Mouse (Mus musculus) midbrain, embryonic 13.5 days (tissue): ENCODE data around the gene Cldn24. TPM values are rescaled to one million over a fixed set of nuclear protein-coding genes. Genes with fewer than 3 reads are reported as not detected.

Experiments used
- ATAC-seq: fragments of 200-750 bp; cut with Nextera tagmentation; 2 replicates; pipeline ENCODE4 v1.8.0; 2017; ENCODE audit warnings: mild to moderate bottlenecking, moderate TSS enrichment, moderate library complexity
- H3K27ac ChIP-seq: fragments of 300-500 bp; sonication (generic); 2 replicates; pipeline ENCODE4 v1.5.1; 2015; ENCODE audit warnings: inconsistent platforms, mild to moderate bottlenecking, moderate library complexity
- H3K27me3 ChIP-seq: fragments of 300-500 bp; sonication (generic); 2 replicates; pipeline ENCODE4 v1.6.1; 2015; ENCODE audit warnings: mild to moderate bottlenecking, inconsistent platforms
- H3K36me3 ChIP-seq: fragments of 300-500 bp; sonication (generic); 2 replicates; pipeline ENCODE4 v1.6.1; 2015; ENCODE audit warnings: mild to moderate bottlenecking, inconsistent platforms
- H3K4me1 ChIP-seq: fragments of 300-500 bp; sonication (generic); replicated peaks from 2 replicates; pipeline ENCODE4 v1.6.1; 2015; ENCODE audit warnings: inconsistent platforms
- H3K4me2 ChIP-seq: fragments of 300-500 bp; sonication (generic); replicated peaks from 2 replicates; pipeline ENCODE4 v1.6.1; 2015; ENCODE audit warnings: moderate library complexity, mild to moderate bottlenecking, inconsistent platforms
- H3K4me3 ChIP-seq: fragments of 300-500 bp; sonication (generic); replicated peaks from 2 replicates; pipeline ENCODE4 v1.5.1; 2015; ENCODE audit warnings: mild to moderate bottlenecking, inconsistent platforms
- H3K9ac ChIP-seq: fragments of 300-500 bp; sonication (generic); replicated peaks from 2 replicates; pipeline ENCODE4 v1.6.1; 2015; ENCODE audit warnings: mild to moderate bottlenecking, inconsistent platforms
- H3K9me3 ChIP-seq: fragments of 300-500 bp; sonication (generic); 2 replicates; pipeline ENCODE4 v1.6.1; 2016; ENCODE audit warnings: mild to moderate bottlenecking, inconsistent platforms
- WGBS: fragments of 180-500 bp; shearing (Covaris S2); methylation state at CpG from one replicate; pipeline ENCODE4 v1.1.7; 2015; 5-methylcytosine and 5-hydroxymethylcytosine counted together
- polyA plus RNA-seq: library from polyadenylated mRNA; unstranded; fragments of >200 nt; fragmentation: Nextera tagmentation; extraction: Ambion mirVana; gene quantifications from 2 replicates; pipeline ENCODE4 v1.2.1, GENCODE M21; 2015

Cldn24 gene
- not detected in 2 replicates for polyA plus RNA-seq

DNA sequence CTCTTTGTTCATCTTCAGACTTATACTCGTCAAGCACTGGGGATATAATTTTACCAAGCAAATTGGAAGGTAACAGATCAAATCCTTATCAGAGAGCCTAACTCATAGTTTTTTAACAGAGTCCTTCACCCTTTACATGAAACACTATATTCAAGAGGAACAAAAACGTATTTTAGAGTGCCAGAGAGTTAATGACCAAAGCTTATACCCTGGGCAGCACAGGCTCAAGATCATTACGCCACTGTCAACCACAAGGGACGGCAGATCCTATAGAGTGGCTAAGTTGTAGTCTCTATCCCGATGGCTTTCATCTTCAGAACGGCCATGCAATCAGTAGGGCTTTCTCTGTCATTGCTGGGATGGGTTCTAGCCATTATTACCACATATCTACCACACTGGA, at the start of gene Cldn24:
TSS of gene Cldn24 (plus strand) at position 301 of the 400 bp plus-strand sequence.
- Histone ChIP-seq H3K4me1 (0 out of 2 replicates have a peak, but pooled peaks cover 9% of the 10 kb centered on the region), H3K4me3 (no peak within 1 kb of the TSS), H3K4me2 (no peak within 1 kb of the TSS), H3K27ac (no peak within 1 kb of the TSS), H3K27me3 (no peaks in the 10 kb centered on the region), H3K36me3 (no peaks in the 10 kb centered on the region), H3K9ac (no peak within 1 kb of the TSS), H3K9me3 (no peaks in the 10 kb centered on the region)
- 90% methylated on average over 6 of the region's 6 CpGs for WGBS
- no peak for ATAC-seq

DNA sequence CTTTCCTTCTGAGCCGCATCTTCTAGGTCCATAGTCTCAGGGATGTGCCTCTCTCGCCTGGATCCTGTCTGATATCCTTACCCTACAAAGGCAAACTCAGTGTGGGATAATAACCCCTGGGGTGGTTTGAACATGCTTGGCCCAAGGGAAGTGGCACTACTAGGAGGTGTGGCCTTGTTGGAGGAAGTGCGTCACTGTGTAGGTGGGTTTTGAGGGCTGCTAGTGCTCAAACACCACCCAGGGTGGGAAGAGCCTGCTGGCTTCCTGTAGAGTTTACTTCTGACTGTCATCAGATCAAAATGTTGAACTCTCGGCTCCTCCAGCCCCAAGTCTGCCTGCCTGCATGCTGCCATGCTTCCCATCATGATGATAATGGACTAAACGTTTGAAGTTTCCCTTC, 49.0 kb upstream of the Cldn24 start:
- Histone ChIP-seq H3K27me3 (no peaks in the 10 kb centered on the region), H3K4me3 (no peak overlapping the region), H3K27ac (no peak overlapping the region), H3K4me1 (0 out of 2 replicates have a peak, but pooled peaks cover 9% of the 10 kb centered on the region), H3K4me2 (no peak overlapping the region), H3K9me3 (no peaks in the 10 kb centered on the region), H3K9ac (no peak overlapping the region), H3K36me3 (no peaks in the 10 kb centered on the region)
- no peak for ATAC-seq
- 79% methylated on average over 5 of the region's 5 CpGs for WGBS

DNA sequence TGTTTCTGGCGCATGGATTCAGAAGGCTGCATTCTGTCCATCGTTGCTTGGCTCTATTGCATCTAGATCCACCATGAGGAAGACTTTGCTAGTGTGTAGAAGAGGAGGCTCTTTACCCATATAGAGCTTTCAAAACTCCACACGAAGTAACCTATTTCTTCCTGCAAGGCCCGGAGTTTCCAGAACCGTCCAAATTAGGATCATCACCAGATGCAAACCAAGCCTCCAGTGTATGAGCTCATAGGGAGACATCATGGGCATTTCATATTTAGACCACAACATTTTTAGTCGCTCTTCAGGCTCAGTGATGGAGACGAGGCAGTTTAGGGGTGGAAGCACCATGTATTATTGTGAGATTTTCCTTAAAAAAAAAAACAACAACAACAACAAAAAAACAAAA, 44.5 kb upstream of the Cldn24 start:
- no peak for ATAC-seq
- no peak overlapping the region for H3K27ac ChIP-seq
- H3K4me2 ChIP-seq = no peak overlapping the region
- no peaks in the 10 kb centered on the region for H3K36me3 ChIP-seq
- no peaks in the 10 kb centered on the region for H3K27me3 ChIP-seq
- H3K9me3 ChIP-seq = no peaks in the 10 kb centered on the region
- 91% methylated on average over 7 of the region's 7 CpGs for WGBS
- no peaks in the 10 kb centered on the region for H3K4me1 ChIP-seq
- H3K9ac ChIP-seq = no peak overlapping the region
- H3K4me3 ChIP-seq = no peak overlapping the region

DNA sequence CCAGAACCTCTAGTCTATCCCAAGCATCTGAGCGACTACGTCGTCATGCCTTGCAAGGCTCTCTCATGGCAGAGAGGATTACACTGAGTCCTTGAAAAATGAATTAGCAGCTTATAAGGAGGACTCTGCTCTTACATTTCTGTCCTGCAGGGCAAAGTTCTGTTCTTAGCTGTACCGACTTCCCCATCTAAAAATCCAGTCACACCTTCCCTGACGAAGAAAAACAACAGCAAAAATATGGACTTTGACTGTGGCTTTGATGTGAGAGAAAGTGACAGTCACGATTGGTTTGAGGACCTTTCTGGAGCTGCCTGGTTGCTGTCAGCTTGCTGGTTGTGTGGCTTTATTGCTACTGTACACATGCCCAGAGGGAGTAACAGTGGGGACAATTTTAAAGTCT, 42.4 kb upstream of the Cldn24 start:
- H3K9ac ChIP-seq = no peak overlapping the region
- no peaks in the 10 kb centered on the region for H3K4me1 ChIP-seq
- no peaks in the 10 kb centered on the region for H3K27me3 ChIP-seq
- H3K36me3 ChIP-seq = no peaks in the 10 kb centered on the region
- 81% methylated on average over 6 of the region's 6 CpGs for WGBS
- no peak overlapping the region for H3K27ac ChIP-seq
- no peak for ATAC-seq
- no peak overlapping the region for H3K4me3 ChIP-seq
- no peaks in the 10 kb centered on the region for H3K9me3 ChIP-seq
- no peak overlapping the region for H3K4me2 ChIP-seq

DNA sequence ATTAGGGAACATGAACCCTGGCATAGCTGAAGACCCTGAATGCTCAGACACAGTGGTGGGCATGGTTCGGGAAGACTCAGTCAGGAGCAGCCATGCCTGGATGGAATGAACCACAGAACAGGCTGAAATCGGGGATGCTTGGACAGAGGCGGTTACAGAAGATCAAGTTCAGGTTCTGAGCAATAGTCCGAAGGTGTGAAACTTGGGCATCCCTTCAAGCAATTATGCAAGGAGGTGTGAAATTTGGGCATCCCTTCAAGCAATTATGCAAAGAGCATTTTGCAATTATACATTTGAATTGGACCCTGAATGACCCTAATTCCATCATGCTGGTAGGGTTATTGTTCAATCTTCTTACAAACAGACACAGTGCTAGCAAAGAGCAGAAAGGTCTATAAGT, 40.1 kb upstream of the Cldn24 start:
- H3K9me3 ChIP-seq = no peaks in the 10 kb centered on the region
- no peaks in the 10 kb centered on the region for H3K36me3 ChIP-seq
- ATAC-seq = no peak
- no peak overlapping the region for H3K4me2 ChIP-seq
- no peak overlapping the region for H3K4me3 ChIP-seq
- H3K4me1 ChIP-seq = no peaks in the 10 kb centered on the region
- H3K27ac ChIP-seq = no peak overlapping the region
- H3K27me3 ChIP-seq = no peaks in the 10 kb centered on the region
- H3K9ac ChIP-seq = no peak overlapping the region
- WGBS = 93% methylated on average over 4 of the region's 4 CpGs

DNA sequence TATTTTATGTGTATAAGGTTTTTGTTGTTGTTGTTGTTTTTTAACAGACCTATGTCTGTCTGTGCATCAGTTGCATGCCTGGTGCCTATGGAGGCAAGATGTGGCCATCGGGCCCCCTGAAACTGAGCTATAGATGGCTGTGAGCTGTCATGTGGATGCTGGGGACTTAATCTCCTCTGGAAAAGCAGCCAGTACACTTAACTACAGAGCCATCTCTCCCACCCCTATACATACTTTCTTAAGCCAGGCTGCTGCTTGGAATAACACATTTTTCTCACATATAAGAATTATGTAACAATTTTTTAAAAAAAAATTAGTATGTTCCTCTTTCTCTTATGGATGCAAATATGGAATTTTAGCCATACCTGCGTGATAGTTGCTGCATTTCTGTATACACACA, 38.4 kb upstream of the Cldn24 start:
- no peak for ATAC-seq
- H3K27ac ChIP-seq = no peak overlapping the region
- H3K27me3 ChIP-seq = no peaks in the 10 kb centered on the region
- peaks cover 8% of the 10 kb centered on the region for H3K4me1 ChIP-seq
- WGBS = 94% methylated on average over 2 of the region's 2 CpGs
- H3K9me3 ChIP-seq = no peaks in the 10 kb centered on the region
- H3K4me2 ChIP-seq = no peak overlapping the region
- no peak overlapping the region for H3K9ac ChIP-seq
- no peak overlapping the region for H3K4me3 ChIP-seq
- no peaks in the 10 kb centered on the region for H3K36me3 ChIP-seq

DNA sequence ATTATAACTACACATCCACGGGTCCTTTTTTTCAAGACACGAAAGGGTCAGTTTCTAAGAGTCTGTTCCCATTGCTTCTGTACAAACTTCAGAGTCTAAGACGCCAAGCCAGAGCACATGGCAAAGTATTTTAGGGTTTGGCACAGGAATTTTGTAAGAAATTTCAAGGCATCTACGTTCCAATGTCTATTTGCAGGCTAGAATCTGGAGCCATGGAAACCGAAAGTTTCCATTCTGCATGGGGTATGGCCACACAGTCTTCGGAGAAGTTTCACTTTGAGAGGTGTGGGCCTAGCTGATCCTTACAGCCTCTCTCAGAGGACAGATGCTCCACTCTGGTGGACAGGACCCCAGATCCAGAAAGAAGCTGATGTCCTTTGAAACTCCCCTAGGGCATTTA, 38.0 kb upstream of the Cldn24 start:
- Histone ChIP-seq H3K9ac (no peak overlapping the region), H3K4me1 (peaks cover 8% of the 10 kb centered on the region), H3K27ac (no peak overlapping the region), H3K27me3 (no peaks in the 10 kb centered on the region), H3K9me3 (no peaks in the 10 kb centered on the region), H3K4me2 (no peak overlapping the region), H3K4me3 (no peak overlapping the region), H3K36me3 (no peaks in the 10 kb centered on the region)
- ATAC-seq = no peak
- 94% methylated on average over 6 of the region's 6 CpGs for WGBS

DNA sequence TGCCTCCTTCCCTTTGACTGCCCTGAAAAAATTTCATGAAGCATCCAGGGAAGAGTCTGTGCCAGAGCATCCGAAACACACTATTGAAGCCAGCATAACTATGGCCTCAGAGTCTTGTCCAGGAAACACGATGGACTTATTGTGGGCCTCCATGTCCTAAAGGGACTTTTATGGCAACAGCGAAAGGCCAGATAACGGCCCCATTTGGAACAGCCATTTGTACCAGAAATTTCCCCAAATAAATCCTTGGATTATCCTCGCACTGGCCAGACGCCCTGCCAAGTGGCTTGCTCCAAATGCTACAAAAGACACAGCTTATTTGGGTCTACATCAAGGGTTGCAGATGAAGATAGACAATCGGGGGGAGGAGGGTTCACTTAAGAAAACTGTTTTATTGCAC, 37.5 kb upstream of the Cldn24 start:
- H3K27ac ChIP-seq = no peak overlapping the region
- no peak overlapping the region for H3K9ac ChIP-seq
- peaks cover 8% of the 10 kb centered on the region for H3K4me1 ChIP-seq
- H3K9me3 ChIP-seq = no peaks in the 10 kb centered on the region
- no peaks in the 10 kb centered on the region for H3K27me3 ChIP-seq
- no peak overlapping the region for H3K4me2 ChIP-seq
- no peak for ATAC-seq
- 83% methylated on average over 7 of the region's 7 CpGs for WGBS
- no peak overlapping the region for H3K4me3 ChIP-seq
- H3K36me3 ChIP-seq = no peaks in the 10 kb centered on the region

DNA sequence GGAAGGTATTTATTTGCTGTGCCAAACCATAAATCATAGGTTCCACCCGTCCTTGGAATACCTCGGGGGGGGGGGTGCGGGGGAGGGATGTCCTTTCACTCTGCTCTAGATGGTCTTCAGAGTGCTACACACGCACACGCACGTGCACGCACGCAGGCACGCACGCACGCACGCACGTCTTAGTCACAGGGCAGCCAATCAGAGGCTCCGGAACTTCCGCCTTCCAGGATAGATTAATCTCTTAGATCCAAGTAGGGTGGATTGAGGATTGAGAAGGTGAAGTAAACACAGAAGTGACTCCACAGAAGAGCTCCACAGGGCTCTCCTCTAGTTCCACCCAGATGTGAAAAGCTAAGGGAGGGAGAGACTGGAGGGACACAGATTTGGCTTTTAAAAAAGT, 35.6 kb upstream of the Cldn24 start:
- H3K27me3 ChIP-seq = no peaks in the 10 kb centered on the region
- no peak overlapping the region for H3K27ac ChIP-seq
- no peaks in the 10 kb centered on the region for H3K9me3 ChIP-seq
- no peak overlapping the region for H3K4me2 ChIP-seq
- H3K36me3 ChIP-seq = no peaks in the 10 kb centered on the region
- ATAC-seq = no peak
- H3K9ac ChIP-seq = no peak overlapping the region
- WGBS = 96% methylated on average over 15 of the region's 15 CpGs
- H3K4me1 ChIP-seq = peaks cover 8% of the 10 kb centered on the region
- no peak overlapping the region for H3K4me3 ChIP-seq

DNA sequence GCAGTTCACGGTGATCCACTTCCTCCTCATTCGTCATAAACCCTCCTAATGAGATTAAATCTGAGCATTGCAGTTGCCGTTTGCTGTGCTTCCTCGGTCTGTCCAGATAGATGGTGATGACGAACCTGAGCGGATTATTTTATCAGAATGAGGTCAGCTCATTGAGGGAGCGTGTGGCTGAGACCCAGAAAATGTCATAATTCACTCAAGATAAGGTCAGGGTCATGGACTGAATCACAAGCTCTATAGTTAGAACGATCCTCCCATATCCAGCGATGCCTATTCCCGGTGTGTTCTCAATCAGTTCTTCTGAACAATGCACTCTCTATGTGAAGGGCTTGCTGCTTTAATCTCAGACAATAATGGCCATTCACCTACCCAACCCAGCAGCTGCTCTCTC, 34.2 kb upstream of the Cldn24 start:
- H3K27ac ChIP-seq = no peak overlapping the region
- H3K4me3 ChIP-seq = no peak overlapping the region
- no peaks in the 10 kb centered on the region for H3K27me3 ChIP-seq
- H3K9ac ChIP-seq = 0 out of 2 replicates have a peak overlapping the region, but pooled peaks have one; percentile 1
- no peaks in the 10 kb centered on the region for H3K36me3 ChIP-seq
- peaks cover 8% of the 10 kb centered on the region for H3K4me1 ChIP-seq
- 38% methylated on average over 10 of the region's 10 CpGs for WGBS
- peak; percentile 66; the same call in 1 of the 2 replicates for ATAC-seq
- peak overlapping the region; percentile 28 for H3K4me2 ChIP-seq
- no peaks in the 10 kb centered on the region for H3K9me3 ChIP-seq

DNA sequence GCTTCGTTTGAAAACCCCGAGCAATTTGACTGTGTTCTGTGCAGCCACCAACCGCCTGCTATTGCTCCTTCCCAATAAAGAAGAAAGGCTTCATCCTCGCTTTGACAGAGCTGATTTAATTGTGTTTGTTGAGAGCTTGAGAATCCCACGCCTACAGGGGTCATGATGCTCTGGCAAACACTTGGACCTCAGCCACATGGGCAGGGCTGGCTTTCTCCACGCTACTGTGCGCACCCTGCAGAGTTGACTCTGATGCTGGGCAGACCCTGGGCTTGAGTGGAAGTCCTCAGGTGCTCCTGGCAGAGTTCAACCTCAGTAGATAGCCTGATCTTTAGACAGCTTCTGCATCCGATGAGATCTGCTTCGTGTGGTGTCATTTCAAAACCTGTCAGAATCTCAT, 30.0 kb upstream of the Cldn24 start:
- H3K4me3 ChIP-seq = no peak overlapping the region
- no peak overlapping the region for H3K9ac ChIP-seq
- no peak overlapping the region for H3K4me2 ChIP-seq
- WGBS = 73% methylated on average over 9 of the region's 9 CpGs
- H3K27ac ChIP-seq = no peak overlapping the region
- H3K36me3 ChIP-seq = no peaks in the 10 kb centered on the region
- peaks cover 7% of the 10 kb centered on the region for H3K9me3 ChIP-seq
- H3K27me3 ChIP-seq = no peaks in the 10 kb centered on the region
- ATAC-seq = no peak
- H3K4me1 ChIP-seq = peaks cover 8% of the 10 kb centered on the region

DNA sequence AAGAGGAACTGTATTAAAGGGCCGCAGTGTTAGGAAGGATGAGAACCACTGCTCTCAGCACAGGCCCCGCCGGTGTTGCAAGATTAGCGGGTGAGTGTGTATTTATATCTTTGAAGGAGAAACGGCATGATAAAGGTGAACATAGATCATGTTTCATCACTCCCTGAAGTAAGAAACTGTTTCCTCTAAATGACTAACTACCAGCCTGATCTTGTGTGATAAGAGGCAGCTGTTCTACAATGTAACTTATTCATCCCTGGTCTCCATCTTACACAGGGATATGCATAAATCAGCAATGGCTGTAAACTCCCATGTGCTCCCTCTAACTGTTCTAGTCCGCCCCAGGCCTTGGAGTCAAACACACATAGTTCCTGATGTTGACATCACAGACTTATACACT, 22.5 kb upstream of the Cldn24 start:
- 94% methylated on average over 6 of the region's 6 CpGs for WGBS

DNA sequence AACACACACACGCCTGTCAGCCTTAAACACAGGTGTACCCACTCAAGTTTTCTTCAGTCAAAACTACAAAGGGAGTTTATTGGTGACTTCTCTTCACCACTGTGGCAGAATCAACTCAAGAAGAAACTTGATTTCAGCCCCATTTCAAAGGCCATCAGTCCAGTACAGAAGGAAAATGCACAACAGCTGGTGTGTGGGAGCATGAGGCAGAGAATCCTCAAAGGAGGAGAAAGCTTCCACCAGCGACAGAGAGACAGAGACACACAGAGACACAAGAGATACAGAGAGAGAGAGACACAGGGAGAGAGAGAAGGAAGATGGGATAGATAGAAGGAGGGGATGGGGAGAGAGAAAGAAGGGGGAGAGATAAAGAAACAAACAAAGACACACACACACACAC, 19.6 kb upstream of the Cldn24 start:
- ATAC-seq = no peak
- H3K36me3 ChIP-seq = no peaks in the 10 kb centered on the region
- no peaks in the 10 kb centered on the region for H3K27me3 ChIP-seq
- no peaks in the 10 kb centered on the region for H3K9me3 ChIP-seq
- H3K4me3 ChIP-seq = no peak overlapping the region
- H3K27ac ChIP-seq = no peak overlapping the region
- H3K9ac ChIP-seq = no peak overlapping the region
- no peak overlapping the region for H3K4me2 ChIP-seq
- no peaks in the 10 kb centered on the region for H3K4me1 ChIP-seq
- 84% methylated on average over 2 of the region's 2 CpGs for WGBS

More for the DNA sequence above, 22.5 kb upstream of the Cldn24 start:
- H3K4me2 ChIP-seq = no peak overlapping the region
- H3K27me3 ChIP-seq = no peaks in the 10 kb centered on the region
- no peak overlapping the region for H3K27ac ChIP-seq
- H3K36me3 ChIP-seq = no peaks in the 10 kb centered on the region
- no peak for ATAC-seq
- H3K9me3 ChIP-seq = peaks cover 3% of the 10 kb centered on the region
- no peak overlapping the region for H3K9ac ChIP-seq
- H3K4me1 ChIP-seq = no peaks in the 10 kb centered on the region
- H3K4me3 ChIP-seq = no peak overlapping the region
